Mouse (Mus musculus) thymus, adult 18-20 months (tissue): ENCODE measurements around the gene Creb5.

Source experiments
- DNase-seq, 2 experiments: peaks; one replicate each; pipeline ENCODE4 v3.0.0; 2022; ENCODE audit warnings: mixed read lengths in 2 of 2

Gene Creb5

GRCm38 (mm10) chr6:53562586-53562985 lies 275.5 kb downstream of the Creb5 start:
- no peak for DNase-seq

- DNase-seq, result no peak
These were observed 276.6 kb downstream of the Creb5 start for GRCm38 (mm10) chr6:53563546-53564185.

- no peak for DNase-seq
These were observed 282.4 kb downstream of the Creb5 start for GRCm38 (mm10) chr6:53569436-53569835.

- DNase-seq, result no peak
These were observed 283.8 kb downstream of the Creb5 start for GRCm38 (mm10) chr6:53570906-53571305.

- DNase-seq, result no peak
These were observed 284.6 kb downstream of the Creb5 start for GRCm38 (mm10) chr6:53571571-53572122.

GRCm38 (mm10) chr6:53572456-53572855 lies 285.4 kb downstream of the Creb5 start:
- DNase-seq, result no peak

GRCm38 (mm10) chr6:53572979-53573710 lies 286.1 kb downstream of the Creb5 start:
- peak; percentile 14 to 19 for DNase-seq

GRCm38 (mm10) chr6:53573711-53574065 lies 286.6 kb downstream of the Creb5 start:
- no peak for DNase-seq

GRCm38 (mm10) chr6:53574097-53574496 lies 287.0 kb downstream of the Creb5 start:
- DNase-seq, result no peak

GRCm38 (mm10) chr6:53575191-53575590 lies 288.1 kb downstream of the Creb5 start:
- no peak for DNase-seq

GRCm38 (mm10) chr6:53575836-53576235 lies 288.8 kb downstream of the Creb5 start:
- no peak for DNase-seq

- DNase-seq, result no peak
These were observed 289.8 kb downstream of the Creb5 start for GRCm38 (mm10) chr6:53576841-53577240.

- DNase-seq, result no peak
These were observed 290.7 kb downstream of the Creb5 start for GRCm38 (mm10) chr6:53577776-53578175.

GRCm38 (mm10) chr6:53580346-53580745 lies 293.3 kb downstream of the Creb5 start:
- no peak for DNase-seq

GRCm38 (mm10) chr6:53583234-53583875 lies 296.3 kb downstream of the Creb5 start:
- no peak for DNase-seq

GRCm38 (mm10) chr6:53584718-53585405 lies 297.8 kb downstream of the Creb5 start:
- DNase-seq, result peak; percentile 15 to 31

GRCm38 (mm10) chr6:53589746-53590145 lies 302.7 kb downstream of the Creb5 start:
- peak; percentile 9 to 38 for DNase-seq

- no peak for DNase-seq
These were observed 305.2 kb downstream of the Creb5 start for GRCm38 (mm10) chr6:53592230-53592629.

- DNase-seq, result no peak
These were observed 306.5 kb downstream of the Creb5 start for GRCm38 (mm10) chr6:53593603-53594002.

- DNase-seq, result no peak
These were observed 307.2 kb downstream of the Creb5 start for GRCm38 (mm10) chr6:53594316-53594715.

- no peak for DNase-seq
These were observed 309.3 kb downstream of the Creb5 start for GRCm38 (mm10) chr6:53596402-53596801.

GRCm38 (mm10) chr6:53603041-53603440 lies 316.0 kb downstream of the Creb5 start:
- DNase-seq, result no peak

- no peak for DNase-seq
These were observed 316.6 kb downstream of the Creb5 start for GRCm38 (mm10) chr6:53603695-53604094.
